Mouse (Mus musculus) neural tube, embryonic 15.5 days (tissue): ENCODE measurements around the gene Il17rd. TPM values are rescaled to one million over a fixed set of nuclear protein-coding genes. Genes with fewer than 3 reads are reported as not detected.

Experiments
- ATAC-seq: fragments of 200-750 bp; cut with Nextera tagmentation; 2 replicates; pipeline ENCODE4 v1.8.0; 2017; ENCODE audit warnings: mild to moderate bottlenecking, moderate TSS enrichment, moderate library complexity; ENCODE audit not compliant: low FRiP score
- H3K27ac ChIP-seq: fragments of 300-500 bp; sonication (generic); replicated peaks from 2 replicates; pipeline ENCODE4 v1.5.1; 2015; ENCODE audit warnings: mild to moderate bottlenecking, inconsistent platforms
- H3K27me3 ChIP-seq: fragments of 300-500 bp; sonication (generic); replicated peaks from 2 replicates; pipeline ENCODE4 v1.6.1; 2015; ENCODE audit warnings: inconsistent platforms
- H3K36me3 ChIP-seq: fragments of 300-500 bp; sonication (generic); 2 replicates; pipeline ENCODE4 v1.6.1; 2015; ENCODE audit warnings: inconsistent platforms
- H3K4me1 ChIP-seq: fragments of 300-500 bp; sonication (generic); 2 replicates; pipeline ENCODE4 v1.6.1; 2015; ENCODE audit warnings: inconsistent platforms
- H3K4me2 ChIP-seq: fragments of 300-500 bp; sonication (generic); 2 replicates; pipeline ENCODE4 v1.6.1; 2015; ENCODE audit warnings: inconsistent platforms, mild to moderate bottlenecking, moderate library complexity
- H3K4me3 ChIP-seq: fragments of 300-500 bp; sonication (generic); replicated peaks from 2 replicates; pipeline ENCODE4 v1.5.1; 2015; ENCODE audit warnings: mild to moderate bottlenecking, inconsistent platforms
- H3K9ac ChIP-seq: fragments of 300-500 bp; sonication (generic); replicated peaks from 2 replicates; pipeline ENCODE4 v1.6.1; 2015; ENCODE audit warnings: mild to moderate bottlenecking, inconsistent platforms
- H3K9me3 ChIP-seq: fragments of 300-500 bp; sonication (generic); replicated peaks from 2 replicates; pipeline ENCODE4 v1.6.1; 2016; ENCODE audit warnings: inconsistent platforms
- whole genome bisulfite sequencing: fragments of 180-500 bp; shearing (Covaris S2); methylation state at CpG from one replicate; pipeline ENCODE4 v1.1.7; 2015; ENCODE audit warnings: mixed read lengths; 5-methylcytosine and 5-hydroxymethylcytosine counted together
- polyA plus RNA-seq: library from polyadenylated mRNA; unstranded; fragments of >200 nt; fragmentation: Nextera tagmentation; extraction: Ambion mirVana; gene quantifications from 2 replicates; pipeline ENCODE4 v1.2.1, GENCODE M21; 2015

Il17rd gene
- polyA plus RNA-seq, 1 experiment from 2014 or later, result 2.0 TPM

- 35% methylated on average over 8 of the region's 8 CpGs for WGBS
These were observed 9.7 kb downstream of the Il17rd start for GRCm38 (mm10) chr14:27048231-27048956.

GRCm38 (mm10) chr14:27050043-27050442 is 11.3 kb downstream of the Il17rd start:
- Histone ChIP-seq H3K9ac (no peak overlapping the region), H3K4me1 (peaks cover 50% of the 10 kb centered on the region), H3K4me3 (no peak overlapping the region), H3K36me3 (no peaks in the 10 kb centered on the region), H3K9me3 (no peaks in the 10 kb centered on the region), H3K27me3 (no peaks in the 10 kb centered on the region), H3K27ac (peak overlapping the region; percentile 73), H3K4me2 (no peak overlapping the region)
- WGBS, result 12% methylated on average over 9 of the region's 9 CpGs
- ATAC-seq, result peak; percentile 53; the same call in 1 of the 2 replicates

More at GRCm38 (mm10) chr14:27048231-27048956, 9.7 kb downstream of the Il17rd start:
- Histone ChIP-seq H3K9me3 (no peaks in the 10 kb centered on the region), H3K4me3 (no peak overlapping the region), H3K4me1 (peaks cover 63% of the 10 kb centered on the region), H3K9ac (no peak overlapping the region; the same call in 1 of the 2 replicates), H3K4me2 (no peak overlapping the region), H3K36me3 (no peaks in the 10 kb centered on the region), H3K27ac (0 out of 2 replicates have a peak overlapping the region, but pooled peaks have one; percentile 11), H3K27me3 (no peaks in the 10 kb centered on the region)
- ATAC-seq, result no peak

GRCm38 (mm10) chr14:27050560-27051510 is 12.1 kb downstream of the Il17rd start:
- WGBS, result 10% methylated on average over 18 of the region's 18 CpGs
- Histone ChIP-seq H3K27me3 (no peaks in the 10 kb centered on the region), H3K36me3 (no peaks in the 10 kb centered on the region), H3K4me1 (peaks cover 48% of the 10 kb centered on the region), H3K4me2 (no peak overlapping the region), H3K27ac (peak overlapping the region; percentile 73), H3K9ac (no peak overlapping the region), H3K9me3 (no peaks in the 10 kb centered on the region), H3K4me3 (no peak overlapping the region)
- ATAC-seq, result peak; percentile 72

GRCm38 (mm10) chr14:27051511-27051895 is 12.8 kb downstream of the Il17rd start:
- Histone ChIP-seq H3K27me3 (no peaks in the 10 kb centered on the region), H3K27ac (peak overlapping the region; percentile 73), H3K4me1 (peaks cover 43% of the 10 kb centered on the region), H3K9ac (no peak overlapping the region), H3K4me2 (no peak overlapping the region), H3K4me3 (no peak overlapping the region), H3K9me3 (no peaks in the 10 kb centered on the region), H3K36me3 (no peaks in the 10 kb centered on the region)
- 24% methylated on average over 5 of the region's 5 CpGs for WGBS
- no peak for ATAC-seq

GRCm38 (mm10) chr14:27058535-27059223 is 19.9 kb downstream of the Il17rd start:
- H3K4me3 ChIP-seq, result no peak overlapping the region
- H3K4me1 ChIP-seq, result peaks cover 16% of the 10 kb centered on the region
- H3K27me3 ChIP-seq, result no peaks in the 10 kb centered on the region
- H3K9ac ChIP-seq, result no peak overlapping the region
- H3K9me3 ChIP-seq, result no peaks in the 10 kb centered on the region
- 42% methylated on average over 13 of the region's 13 CpGs for WGBS
- ATAC-seq, result no peak
- H3K4me2 ChIP-seq, result no peak overlapping the region
- H3K36me3 ChIP-seq, result no peaks in the 10 kb centered on the region
- H3K27ac ChIP-seq, result no peak overlapping the region

GRCm38 (mm10) chr14:27059224-27059558 is 20.4 kb downstream of the Il17rd start:
- WGBS, result 51% methylated on average over 8 of the region's 8 CpGs
- no peak for ATAC-seq
- H3K9ac ChIP-seq, result no peak overlapping the region
- H3K9me3 ChIP-seq, result no peaks in the 10 kb centered on the region
- peaks cover 16% of the 10 kb centered on the region for H3K4me1 ChIP-seq
- no peak overlapping the region for H3K4me2 ChIP-seq
- no peak overlapping the region for H3K27ac ChIP-seq
- no peak overlapping the region for H3K4me3 ChIP-seq
- no peaks in the 10 kb centered on the region for H3K27me3 ChIP-seq
- H3K36me3 ChIP-seq, result no peaks in the 10 kb centered on the region

- Histone ChIP-seq H3K9ac (no peak overlapping the region), H3K27ac (no peak overlapping the region), H3K27me3 (no peaks in the 10 kb centered on the region; the same call in 1 of the 2 replicates), H3K36me3 (no peaks in the 10 kb centered on the region), H3K4me1 (peaks cover 38% of the 10 kb centered on the region), H3K4me2 (no peak overlapping the region), H3K4me3 (no peak overlapping the region), H3K9me3 (no peaks in the 10 kb centered on the region)
- WGBS, result 95% methylated on average over 1 of the region's 1 CpGs
- no peak for ATAC-seq
These were observed 24.6 kb downstream of the Il17rd start for GRCm38 (mm10) chr14:27063338-27063737.

- ATAC-seq, result no peak
- 14% methylated on average over 9 of the region's 9 CpGs for whole genome bisulfite sequencing
- H3K9me3 ChIP-seq, result no peaks in the 10 kb centered on the region
- H3K4me1 ChIP-seq, result peaks cover 49% of the 10 kb centered on the region
- H3K9ac ChIP-seq, result no peak overlapping the region
- no peaks in the 10 kb centered on the region; the same call in 1 of the 2 replicates for H3K27me3 ChIP-seq
- peak overlapping the region; percentile 15; the same call in 1 of the 2 replicates for H3K4me2 ChIP-seq
- H3K4me3 ChIP-seq, result no peak overlapping the region
- H3K36me3 ChIP-seq, result no peaks in the 10 kb centered on the region
- no peak overlapping the region; the same call in 1 of the 2 replicates for H3K27ac ChIP-seq
These were observed 27.6 kb downstream of the Il17rd start for GRCm38 (mm10) chr14:27066171-27066929.

- Histone ChIP-seq H3K9me3 (no peaks in the 10 kb centered on the region), H3K27me3 (no peaks in the 10 kb centered on the region; the same call in none of the 2 replicates), H3K9ac (no peak overlapping the region), H3K4me1 (peaks cover 53% of the 10 kb centered on the region), H3K4me2 (peak overlapping the region; percentile 25), H3K36me3 (no peaks in the 10 kb centered on the region), H3K4me3 (no peak overlapping the region), H3K27ac (peak overlapping the region; percentile 45; the same call in 1 of the 2 replicates)
- peak; percentile 65 for ATAC-seq
- WGBS, result 17% methylated on average over 6 of the region's 6 CpGs
These were observed 29.1 kb downstream of the Il17rd start for GRCm38 (mm10) chr14:27067866-27068271.

- H3K4me3 ChIP-seq, result no peak overlapping the region
- 34% methylated on average over 8 of the region's 8 CpGs for WGBS
- H3K9ac ChIP-seq, result no peak overlapping the region
- H3K9me3 ChIP-seq, result no peaks in the 10 kb centered on the region
- no peaks in the 10 kb centered on the region for H3K36me3 ChIP-seq
- H3K4me1 ChIP-seq, result peaks cover 59% of the 10 kb centered on the region
- H3K27me3 ChIP-seq, result no peaks in the 10 kb centered on the region; the same call in none of the 2 replicates
- H3K27ac ChIP-seq, result no peak overlapping the region
- no peak overlapping the region for H3K4me2 ChIP-seq
- ATAC-seq, result no peak
These were observed 30.8 kb downstream of the Il17rd start for GRCm38 (mm10) chr14:27069434-27070097.
